Mouse (Mus musculus): Measurements from ENCODE around the gene Ciapin1.

DNA sequence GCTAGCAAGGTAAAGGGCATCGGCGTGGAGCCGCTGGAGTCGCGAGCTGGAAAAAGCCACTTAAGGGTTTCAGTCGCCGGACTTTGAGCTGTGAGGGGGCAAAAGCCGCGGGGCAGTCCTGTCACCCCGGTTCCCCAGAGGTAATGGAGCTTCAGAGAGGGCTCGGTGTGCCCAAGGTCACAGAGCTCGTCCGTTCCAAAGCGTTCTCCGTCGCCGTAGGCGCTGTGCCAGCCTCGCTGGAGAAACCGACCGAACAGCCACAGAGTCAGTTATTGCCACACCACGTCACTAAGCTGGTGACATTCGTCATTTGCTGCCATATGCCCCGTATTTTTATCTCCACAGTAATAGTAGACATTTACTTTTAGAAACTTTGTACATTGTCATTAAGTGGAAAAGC lies 442 bp upstream of the Ciapin1 start:
- TF ChIP-seq CTCF (IDR thresholded peaks at IDR 0.05; ENCODE audit: control insufficient read depth, insufficient read depth, insufficient read length) (no peak), MAX (IDR thresholded peaks at IDR 0.05) (no peak), USF1 (IDR thresholded peaks at IDR 0.05; ENCODE audit: low read depth) (no peak)
